Mouse (Mus musculus): ENCODE results near the gene Catsperg1. TPM values are rescaled to one million over a fixed set of nuclear protein-coding genes. Genes with fewer than 3 reads are reported as not detected.

The Catsperg1 gene
- total and polyA plus RNA-seq, 3 experiments: 0.68 to 2.0 (median 0.93) TPM

DNA sequence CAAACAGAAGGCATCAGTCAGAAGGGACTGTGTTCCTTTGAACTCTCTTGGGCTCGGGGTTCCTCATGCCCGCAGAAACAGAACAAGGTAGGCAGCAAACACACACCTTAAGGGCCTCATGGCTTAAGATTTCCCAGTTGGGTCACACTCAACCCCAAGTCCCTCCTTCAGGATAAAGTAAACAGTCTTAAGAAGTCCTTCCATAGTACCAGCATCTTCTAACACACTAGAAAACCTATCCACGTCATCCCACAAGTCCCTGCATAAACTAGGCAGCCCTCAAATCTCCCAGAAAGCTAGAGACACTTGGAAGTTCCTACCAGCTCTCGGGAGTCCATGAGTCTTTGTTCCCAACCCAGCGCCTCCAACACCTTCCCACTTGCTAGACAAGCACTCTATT lies 51.5 kb downstream of the Catsperg1 start:
- H3K27ac ChIP-seq (ENCODE audit: insufficient read depth, low read depth): no peak overlapping the region
- no peak for TF ChIP-seq HCFC1 (IDR thresholded peaks at IDR 0.05; ENCODE audit: low read depth, low read length)
- no peak for TF ChIP-seq SMC3 (IDR thresholded peaks at IDR 0.05; ENCODE audit: low read depth, low read length)
- no peak for TF ChIP-seq MEF2A (IDR thresholded peaks at IDR 0.05; ENCODE audit: borderline replicate concordance, low read depth, low read length)
- TF ChIP-seq PAX5 (IDR thresholded peaks at IDR 0.05; ENCODE audit: low read length): no peak
- no peak for TF ChIP-seq MYC (IDR thresholded peaks at IDR 0.05; ENCODE audit: low read depth, low read length)
- TF ChIP-seq TBP (conservative IDR thresholded peaks at IDR 0.05; ENCODE audit: low read depth, low read length): no peak
- no peak for TF ChIP-seq E2F4 (IDR thresholded peaks at IDR 0.05; ENCODE audit: insufficient replicate concordance, low read depth, low read length)
- TF ChIP-seq SIN3A (IDR thresholded peaks at IDR 0.05; ENCODE audit: low read length): no peak
- no peak for TF ChIP-seq JUND (conservative IDR thresholded peaks at IDR 0.05; ENCODE audit: low read depth, low read length)
- TF ChIP-seq UBTF (IDR thresholded peaks at IDR 0.05; ENCODE audit: low read depth, low read length): no peak
- TF ChIP-seq USF2 (conservative IDR thresholded peaks at IDR 0.05; ENCODE audit: low read depth, low read length): no peak
- TF ChIP-seq NELFE (IDR thresholded peaks at IDR 0.05; ENCODE audit: low read depth, low read length): no peak
- TF ChIP-seq CTCF (conservative IDR thresholded peaks at IDR 0.05 in 1 of 2, IDR thresholded peaks at IDR 0.05 in 1 of 2; ENCODE audit: low read depth in 2 of 2, low read length in 2 of 2): no peak
- no peak for TF ChIP-seq EP300 (IDR thresholded peaks at IDR 0.05; ENCODE audit: low read length)
- TF ChIP-seq ELF1 (IDR thresholded peaks at IDR 0.05; ENCODE audit: low read depth, low read length): no peak
- TF ChIP-seq ZMIZ1 (IDR thresholded peaks at IDR 0.05; ENCODE audit: low read depth, low read length): no peak
- TF ChIP-seq KAT2A (IDR thresholded peaks at IDR 0.05; ENCODE audit: insufficient replicate concordance, low read length): no peak
- TF ChIP-seq MAX (IDR thresholded peaks at IDR 0.05; ENCODE audit: low read length): no peak
- no peak for TF ChIP-seq ZKSCAN1 (IDR thresholded peaks at IDR 0.05; ENCODE audit: borderline replicate concordance, low read depth, low read length)
- TF ChIP-seq NRF1 (IDR thresholded peaks at IDR 0.05; ENCODE audit: low read depth, low read length): no peak
- no peak overlapping the region for H3K4me3 ChIP-seq (replicated peaks in 1 of 3; ENCODE audit: low read depth in 2 of 3, low read length in 2 of 3, poor library complexity in 1 of 3)
- no peaks in the 10 kb centered on the region for H3K27me3 ChIP-seq (replicated peaks)
- in situ Hi-C loops (cut with MboI; ENCODE audit: low pct_ligation_motif_present, low pct_unique_long_range_greater_than_20kb, low sequenced_read_pairs) (no loop called here), dilution Hi-C loops (cut with MboI; ENCODE audit: extremely low pct_ligation_motif_present, extremely low pct_unique_long_range_greater_than_20kb, low sequenced_read_pairs) (no loop called here)
- peaks cover 10 to 41% of the 10 kb centered on the region in 2 experiments for H3K36me3 ChIP-seq (replicated peaks in 1 of 2; ENCODE audit: control insufficient read depth in 1 of 2, insufficient read depth in 1 of 2, low read length in 1 of 2)
- H3K4me2 ChIP-seq (ENCODE audit: insufficient read depth, low read depth, poor library complexity, severe bottlenecking): no peak overlapping the region
- no peak overlapping the region for H3K9ac ChIP-seq (ENCODE audit: insufficient read depth, low read depth)
- no peaks in the 10 kb centered on the region for H3K79me2 ChIP-seq (replicated peaks; ENCODE audit: control insufficient read depth, extremely low read depth, insufficient read depth, poor library complexity, severe bottlenecking)
- DNase-seq (ENCODE audit: extremely low read depth): no peak
- H3K9me3 ChIP-seq (replicated peaks; ENCODE audit: low read length): no peaks in the 10 kb centered on the region
- H3K4me1 ChIP-seq (ENCODE audit: control insufficient read depth in 1 of 2, insufficient read depth in 2 of 2): peaks cover 12 to 26% of the 10 kb centered on the region in 2 experiments

DNA sequence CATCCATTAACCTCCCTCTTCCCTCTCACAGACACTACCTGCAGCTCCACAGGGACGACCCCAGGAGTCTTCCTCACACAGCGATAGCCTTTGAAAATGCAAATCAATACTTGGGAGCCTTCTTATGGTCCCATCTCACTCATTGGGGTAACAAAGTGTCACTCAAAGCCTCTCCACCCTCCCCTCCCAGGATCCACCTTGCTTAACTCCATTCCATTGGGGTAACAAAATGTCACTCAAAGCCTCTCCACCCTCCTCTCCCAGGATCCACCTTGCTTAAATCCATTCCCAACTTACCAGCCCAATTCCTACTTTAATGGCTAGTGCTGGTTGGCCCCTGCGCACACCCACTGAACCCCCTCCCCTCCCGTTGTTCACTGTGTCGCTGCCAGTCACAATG lies 55.6 kb downstream of the Catsperg1 start:
- peaks cover 6% of the 10 kb centered on the region for H3K9me3 ChIP-seq (replicated peaks; ENCODE audit: low read length)
- peaks cover 11 to 35% of the 10 kb centered on the region in 2 experiments for H3K36me3 ChIP-seq (replicated peaks in 1 of 2; ENCODE audit: control insufficient read depth in 1 of 2, insufficient read depth in 1 of 2, low read length in 1 of 2)
- no peak for DNase-seq (ENCODE audit: extremely low read depth)
- TF ChIP-seq CHD2 (IDR thresholded peaks at IDR 0.05; ENCODE audit: low read length): no peak
- TF ChIP-seq JUND (conservative IDR thresholded peaks at IDR 0.05; ENCODE audit: low read depth, low read length): no peak
- TF ChIP-seq ZMIZ1 (IDR thresholded peaks at IDR 0.05; ENCODE audit: low read depth, low read length): no peak
- no peak for TF ChIP-seq USF1 (IDR thresholded peaks at IDR 0.05; ENCODE audit: low read depth, low read length)
- no peak for TF ChIP-seq BHLHE40 (IDR thresholded peaks at IDR 0.05; ENCODE audit: low read depth, low read length)
- no peak overlapping the region for H3K9ac ChIP-seq (ENCODE audit: insufficient read depth, low read depth)
- no peaks in the 10 kb centered on the region for H3K79me2 ChIP-seq (replicated peaks; ENCODE audit: control insufficient read depth, extremely low read depth, insufficient read depth, poor library complexity, severe bottlenecking)
- dilution Hi-C loops (cut with MboI; ENCODE audit: extremely low pct_ligation_motif_present, extremely low pct_unique_long_range_greater_than_20kb, low sequenced_read_pairs) (no loop called here), in situ Hi-C loops (cut with MboI; ENCODE audit: low pct_ligation_motif_present, low pct_unique_long_range_greater_than_20kb, low sequenced_read_pairs) (no loop called here)
- H3K27ac ChIP-seq (ENCODE audit: insufficient read depth, low read depth): no peak overlapping the region
- H3K4me2 ChIP-seq (ENCODE audit: insufficient read depth, low read depth, poor library complexity, severe bottlenecking): no peak overlapping the region
- H3K27me3 ChIP-seq (replicated peaks): no peaks in the 10 kb centered on the region
- H3K4me3 ChIP-seq (replicated peaks in 1 of 3; ENCODE audit: low read depth in 2 of 3, low read length in 2 of 3, poor library complexity in 1 of 3): no peak overlapping the region
- peaks cover 9 to 24% of the 10 kb centered on the region in 2 experiments for H3K4me1 ChIP-seq (ENCODE audit: control insufficient read depth in 1 of 2, insufficient read depth in 2 of 2)

All from CH12.LX (cell line).